10 mouse cellular contexts compared by ENCODE assay signal in genomic region chr11:95538378-95539104, GRCm38 (mm10). TPM values are rescaled to one million over a fixed set of nuclear protein-coding genes. Genes with fewer than 3 reads are reported as not detected.
DNase-seq lines count a peak whose midpoint lies in the region; ATAC-seq and TF ChIP-seq lines count a peak whose summit lies in the region.
"Had no signal": no experiment of that assay in that cellular context is flagged by ENCODE, and none has a peak within 500 bp of the region (broad histone marks: within the 10 kb centered on the region; RNA-seq: fewer than 3 reads in every experiment).

No protein-coding gene starts in this region.

- H3K9ac ChIP-seq in kidney, embryonic 16.5 days (replicated peaks; ENCODE audit: low read length) = no peak overlapping the region
- no peak overlapping the region for H3K9ac ChIP-seq in liver, embryonic 11.5 days (ENCODE audit: low read depth, low read length)
- H3K9ac ChIP-seq: heart, embryonic 15.5 days had no signal

- 78% methylated on average over 15 of the region's 15 CpGs for WGBS in kidney, adult 2 months
- WGBS in kidney, embryonic 16.5 days = 77% methylated on average over 15 of the region's 15 CpGs
- 78% methylated on average over 15 of the region's 15 CpGs for WGBS in liver, embryonic 11.5 days

- H3K9me3 ChIP-seq in kidney, embryonic 16.5 days (ENCODE audit: low read length) = no peaks in the 10 kb centered on the region
- no peaks in the 10 kb centered on the region for H3K9me3 ChIP-seq in E14TG2a.4 (ENCODE audit: low read length)
- no peaks in the 10 kb centered on the region for H3K9me3 ChIP-seq in liver, embryonic 11.5 days (ENCODE audit: control insufficient read depth, low read length)
- H3K9me3 ChIP-seq: heart, embryonic 15.5 days had no signal

- peak; percentile 79 for DNase-seq in kidney, adult 2 months
- DNase-seq in adipocyte (ENCODE audit: low spot score) = peak; percentile 94
- peak; percentile 54 for DNase-seq in kidney, postnatal 10 days
- no peak for DNase-seq in right cerebral cortex, postnatal 36 days (ENCODE audit: low spot score in 2 of 2)
- no peak for DNase-seq in liver, embryonic 11.5 days (ENCODE audit: low spot score)

- no peaks in the 10 kb centered on the region for H3K4me1 ChIP-seq in kidney, adult 2 months (ENCODE audit: control insufficient read depth, insufficient read depth, low read length)
- peaks cover 20% of the 10 kb centered on the region for H3K4me1 ChIP-seq in kidney, embryonic 16.5 days (ENCODE audit: insufficient read depth, low read length)
- H3K4me1 ChIP-seq in E14TG2a.4 (replicated peaks; ENCODE audit: low read depth, low read length) = peaks cover 76% of the 10 kb centered on the region
- H3K4me1 ChIP-seq in liver, embryonic 11.5 days (replicated peaks; ENCODE audit: control insufficient read depth, insufficient read depth, low read length) = peaks cover 4% of the 10 kb centered on the region; the same call in 1 of the 2 replicates

- no peak overlapping the region for H3K4me2 ChIP-seq in kidney, embryonic 16.5 days (replicated peaks; ENCODE audit: low read depth, low read length)
- H3K4me2 ChIP-seq in liver, embryonic 11.5 days = no peak overlapping the region
- H3K4me2 ChIP-seq: heart, embryonic 15.5 days had no signal

- no peak for ATAC-seq in kidney, embryonic 16.5 days (ENCODE audit: low FRiP score, low TSS enrichment)
- ATAC-seq in liver, embryonic 11.5 days (replicated peaks; ENCODE audit: low FRiP score) = no peak
- ATAC-seq: forebrain, embryonic 14.5 days had no signal

- no peak overlapping the region for H3K4me3 ChIP-seq in kidney, adult 2 months (ENCODE audit: insufficient read depth, low read depth, low read length)
- H3K4me3 ChIP-seq in kidney, embryonic 16.5 days (ENCODE audit: low read length) = no peak overlapping the region
- H3K4me3 ChIP-seq in E14TG2a.4 (replicated peaks; ENCODE audit: low read length) = peak overlapping the region; percentile 35
- no peak overlapping the region for H3K4me3 ChIP-seq in liver, embryonic 11.5 days (ENCODE audit: low read depth, low read length)
- H3K4me3 ChIP-seq: heart, embryonic 15.5 days had no signal

- TF ChIP-seq CTCF in kidney, adult 2 months (conservative IDR thresholded peaks at IDR 0.05; ENCODE audit: insufficient read depth, insufficient read length, low read depth, low read length) = no peak
- TF ChIP-seq CTCF in E14TG2a.4 (conservative IDR thresholded peaks at IDR 0.05; ENCODE audit: low read length) = no peak

- no peak overlapping the region for H3K27ac ChIP-seq in kidney, adult 2 months (ENCODE audit: insufficient read depth, low read depth, low read length)
- H3K27ac ChIP-seq in kidney, embryonic 16.5 days (ENCODE audit: low read length) = no peak overlapping the region
- no peak overlapping the region for H3K27ac ChIP-seq in liver, embryonic 11.5 days (ENCODE audit: low read depth, low read length)
- H3K27ac ChIP-seq: heart, embryonic 15.5 days; macrophage had no signal

- H3K36me3 ChIP-seq in kidney, adult 2 months (ENCODE audit: control insufficient read depth, insufficient read depth, low read length) = no peaks in the 10 kb centered on the region
- H3K36me3 ChIP-seq in kidney, embryonic 16.5 days (ENCODE audit: insufficient read depth, low read length) = no peaks in the 10 kb centered on the region
- H3K36me3 ChIP-seq in E14TG2a.4 (ENCODE audit: insufficient read depth, low read length) = no peaks in the 10 kb centered on the region
- H3K36me3 ChIP-seq in liver, embryonic 11.5 days (ENCODE audit: control insufficient read depth, insufficient read depth, low read length) = no peaks in the 10 kb centered on the region
- H3K36me3 ChIP-seq: heart, embryonic 15.5 days had no signal

- no peaks in the 10 kb centered on the region for H3K27me3 ChIP-seq in kidney, adult 2 months (replicated peaks; ENCODE audit: control insufficient read depth, insufficient read depth, low read length)
- H3K27me3 ChIP-seq in kidney, embryonic 16.5 days (ENCODE audit: insufficient read depth, low read length) = no peaks in the 10 kb centered on the region
- no peaks in the 10 kb centered on the region for H3K27me3 ChIP-seq in E14TG2a.4 (ENCODE audit: insufficient read depth, low read length)
- peaks cover 17% of the 10 kb centered on the region for H3K27me3 ChIP-seq in liver, embryonic 11.5 days (replicated peaks; ENCODE audit: control insufficient read depth, insufficient read depth, low read length)

- TF ChIP-seq POLR2A in kidney, adult 2 months (IDR thresholded peaks at IDR 0.05; ENCODE audit: low read depth, low read length) = no peak

RNA-seq across cellular contexts. Expression of gene Nxph3, which starts 24.2 kb away (rescaled TPM):
- polyA plus RNA-seq in kidney, adult 2 months (2012; rRNA removed) = 4.1 and 4.2 TPM in 2 replicates
- 0.36 and 0.62 TPM in 2 replicates for polyA plus RNA-seq in kidney, embryonic 16.5 days (2015; fragmentation: Nextera tagmentation; extraction: Ambion mirVana)
- polyA plus RNA-seq in liver, embryonic 11.5 days (2014; fragmentation: Nextera tagmentation; extraction: Ambion mirVana) = 0.10 TPM in 2 replicates
- polyA plus RNA-seq: macrophage had no signal

RNA-seq across cellular contexts. Expression of gene Ngfr, which starts 49.0 kb away (rescaled TPM):
- polyA plus RNA-seq in kidney, adult 2 months (2012; rRNA removed) = 5.7 and 6.6 TPM in 2 replicates
- polyA plus RNA-seq in kidney, embryonic 16.5 days (2015; fragmentation: Nextera tagmentation; extraction: Ambion mirVana) = 29.7 and 29.9 TPM in 2 replicates
- 11.1 and 11.4 TPM in 2 replicates for polyA plus RNA-seq in liver, embryonic 11.5 days (2014; fragmentation: Nextera tagmentation; extraction: Ambion mirVana)

Comparison
In these comparisons a context has a peak if more than half of its experiments do, and no peak if none do; other contexts are left out.
1. DNase-seq: peak in kidney, adult 2 months (single experiment), adipocyte (single experiment) and kidney, postnatal 10 days (single experiment); none in right cerebral cortex, postnatal 36 days (0 of 2) and liver, embryonic 11.5 days (single experiment).